In genomic region chr16:52134631-52135227, GRCm38 (mm10) we compare ENCODE assay signal across 9 mouse cellular contexts.
DNase-seq lines count a peak whose midpoint lies in the region; ATAC-seq lines count a peak whose summit lies in the region.
"Had no signal": no experiment of that assay in that cellular context is flagged by ENCODE, and none has a peak within 500 bp of the region (broad histone marks: within the 10 kb centered on the region; RNA-seq: fewer than 3 reads in every experiment).

No protein-coding gene starts in this region.

- H3K4me1 ChIP-seq in heart, embryonic 12.5 days (replicated peaks): peaks cover 4% of the 10 kb centered on the region; the same call in 1 of the 2 replicates

- no peak for ATAC-seq in heart, embryonic 12.5 days (ENCODE audit: insufficient number of reproducible peaks, low FRiP score)

- H3K27me3 ChIP-seq in heart, embryonic 12.5 days (replicated peaks): no peaks in the 10 kb centered on the region

- WGBS in heart, embryonic 12.5 days: 54% methylated on average over 11 of the region's 11 CpGs

- H3K36me3 ChIP-seq in heart, embryonic 12.5 days: peaks cover 22% of the 10 kb centered on the region

- no peak overlapping the region for H3K4me3 ChIP-seq in heart, embryonic 12.5 days
- H3K4me3 ChIP-seq: myocyte had no signal

- no peaks in the 10 kb centered on the region for H3K9me3 ChIP-seq in heart, embryonic 12.5 days (replicated peaks)

- no peak overlapping the region for H3K27ac ChIP-seq in heart, embryonic 12.5 days (ENCODE audit: poor library complexity, severe bottlenecking)

- DNase-seq in heart, adult 11 months: peak; percentile 95
- peak; percentile 66 for DNase-seq in embryo, embryonic 11 days
- peak; percentile 67 for DNase-seq in gastrocnemius, adult 18-20 months (ENCODE audit: low spot score)
- DNase-seq in layer of hippocampus, adult 11-12 months (ENCODE audit: low spot score): peak; percentile 71
- DNase-seq in lung, postnatal 36 days: peak; percentile 56
- no peak for DNase-seq in spleen, postnatal 4 days (ENCODE audit: low spot score in 2 of 2)
- DNase-seq in kidney, postnatal 10 days: no peak

- no peak overlapping the region for H3K9ac ChIP-seq in heart, embryonic 12.5 days

- H3K4me2 ChIP-seq in heart, embryonic 12.5 days: no peak overlapping the region

Comparison
In these comparisons a context has a peak if more than half of its experiments do, and no peak if none do; other contexts are left out.
1. DNase-seq: peak in heart, adult 11 months (single experiment), embryo, embryonic 11 days (single experiment), gastrocnemius, adult 18-20 months (single experiment), layer of hippocampus, adult 11-12 months (single experiment) and lung, postnatal 36 days (single experiment); none in spleen, postnatal 4 days (0 of 2) and kidney, postnatal 10 days (single experiment).